ENCODE assay signal across 14 mouse cellular contexts in the genomic region with DNA sequence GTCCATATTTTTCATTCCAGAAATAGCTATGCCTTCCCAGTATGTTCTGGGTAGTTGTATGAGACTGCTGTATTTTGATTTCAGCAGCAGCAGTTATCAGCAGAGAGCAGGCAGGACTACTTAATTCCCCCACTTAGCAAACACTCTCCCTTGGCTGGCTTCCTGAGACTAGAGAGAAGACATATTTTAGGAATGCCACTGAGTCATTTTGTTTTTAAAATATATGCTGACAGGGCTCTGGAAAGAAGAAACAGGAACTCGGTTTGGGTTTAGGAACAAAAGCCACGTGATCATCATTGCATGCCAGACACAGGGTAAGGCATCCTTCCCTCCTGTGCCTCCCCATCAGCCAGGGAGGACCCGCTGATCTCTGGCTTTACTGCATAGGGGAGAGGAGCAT. TPM values are rescaled to one million over a fixed set of nuclear protein-coding genes. Genes with fewer than 3 reads are reported as not detected.
DNase-seq lines count a peak whose midpoint lies in the region; ATAC-seq lines count a peak whose summit lies in the region.
"Had no signal": no experiment of that assay in that cellular context is flagged by ENCODE, and none has a peak within 500 bp of the region (broad histone marks: within the 10 kb centered on the region; RNA-seq: fewer than 3 reads in every experiment).

No protein-coding gene starts in this region.

- H3K4me3 ChIP-seq in heart, embryonic 16.5 days (ENCODE audit: low read length), result no peak overlapping the region
- no peak overlapping the region for H3K4me3 ChIP-seq in macrophage (ENCODE audit: inconsistent target)
- H3K4me3 ChIP-seq: erythroblast, embryonic 14.5 days; hindbrain, embryonic 15.5 days; liver, embryonic 15.5 days; neural tube, embryonic 13.5 days had no signal

- H3K79me2 ChIP-seq in macrophage (ENCODE audit: inconsistent target), result no peaks in the 10 kb centered on the region

- WGBS in heart, embryonic 16.5 days, result 7% methylated on average over 3 of the region's 3 CpGs
- WGBS in macrophage (ENCODE audit: missing documents), result 7% methylated on average over 3 of the region's 3 CpGs

- H3K4me1 ChIP-seq in heart, embryonic 16.5 days (ENCODE audit: control insufficient read depth, insufficient read depth, low read length), result peaks cover 29% of the 10 kb centered on the region
- H3K4me1 ChIP-seq: hindbrain, embryonic 15.5 days; liver, embryonic 15.5 days; neural tube, embryonic 13.5 days had no signal

- intact Hi-C loops in heart, postnatal 25 days (cut with DNase I), result no loop called here

- peak overlapping the region; percentile 10; the same call in 1 of the 2 replicates for H3K4me2 ChIP-seq in heart, embryonic 16.5 days (ENCODE audit: low read depth, low read length)
- H3K4me2 ChIP-seq: hindbrain, embryonic 15.5 days; liver, embryonic 15.5 days; neural tube, embryonic 13.5 days had no signal

- peak; percentile 90 for DNase-seq in heart, adult 11 months
- no peak for DNase-seq in heart, postnatal 25 days (ENCODE audit: low spot score)
- peak; percentile 72 for DNase-seq in NIH3T3 (ENCODE audit: low read depth)
- no peak for DNase-seq in cerebellum, postnatal 4 days (ENCODE audit: low spot score in 2 of 2)
- DNase-seq in gastrocnemius, postnatal 25 days, result no peak
- DNase-seq in c-Kit-positive CD71-positive TER-119-positive erythroid progenitor cells, embryonic 14.5 days (ENCODE audit: low spot score), result no peak
- DNase-seq: cerebellum, adult 11 months had no signal

- ATAC-seq in heart, embryonic 16.5 days (replicated peaks; ENCODE audit: extremely low read depth, insufficient read depth, low FRiP score), result peak; percentile 92

- H3K27me3 ChIP-seq in heart, embryonic 16.5 days (ENCODE audit: control insufficient read depth, insufficient read depth, low read length), result no peaks in the 10 kb centered on the region
- H3K27me3 ChIP-seq: hindbrain, embryonic 15.5 days; liver, embryonic 15.5 days; neural tube, embryonic 13.5 days had no signal

- H3K9me3 ChIP-seq in heart, embryonic 16.5 days (replicated peaks; ENCODE audit: control insufficient read depth, low read length), result no peaks in the 10 kb centered on the region
- H3K9me3 ChIP-seq: hindbrain, embryonic 15.5 days; liver, embryonic 15.5 days; neural tube, embryonic 13.5 days had no signal

- peak overlapping the region; percentile 89 for H3K27ac ChIP-seq in heart, embryonic 16.5 days (ENCODE audit: low read length)
- 0 out of 2 replicates have a peak overlapping the region, but pooled peaks have one; percentile 10 for H3K27ac ChIP-seq in macrophage
- H3K27ac ChIP-seq: hindbrain, embryonic 15.5 days; liver, embryonic 15.5 days; neural tube, embryonic 13.5 days had no signal

- H3K36me3 ChIP-seq in heart, embryonic 16.5 days (ENCODE audit: control insufficient read depth, insufficient read depth), result no peaks in the 10 kb centered on the region
- H3K36me3 ChIP-seq in macrophage (ENCODE audit: inconsistent target), result no peaks in the 10 kb centered on the region
- H3K36me3 ChIP-seq: hindbrain, embryonic 15.5 days; liver, embryonic 15.5 days; neural tube, embryonic 13.5 days had no signal

- H3K9ac ChIP-seq in heart, embryonic 16.5 days (ENCODE audit: low read length), result no peak overlapping the region
- H3K9ac ChIP-seq: hindbrain, embryonic 15.5 days; liver, embryonic 15.5 days; neural tube, embryonic 13.5 days had no signal

RNA-seq across cellular contexts. Expression of a gene that starts 13.2 kb away (rescaled TPM):
- not detected for total RNA-seq in heart, postnatal 25 days (2021)
- polyA plus RNA-seq in heart, embryonic 16.5 days (2015; fragmentation: Nextera tagmentation; extraction: Ambion mirVana), result not detected in 2 replicates
- not detected for total RNA-seq in macrophage (2018; cell fraction: chromatin; rRNA removed)
- total RNA-seq in macrophage (2018; cell fraction: cytosol; rRNA removed), result not detected
- total RNA-seq in macrophage (2018; cell fraction: nucleus; rRNA removed), result not detected
- polyA plus RNA-seq in macrophage (2018), result not detected in 3 replicates
- not detected for total RNA-seq in gastrocnemius, postnatal 25 days (2021)
- total RNA-seq: layer of hippocampus, adult 8-10 months had no signal
- polyA plus RNA-seq: erythroblast, embryonic 14.5 days; hindbrain, embryonic 15.5 days; liver, embryonic 15.5 days; neural tube, embryonic 13.5 days had no signal

Comparison
In these comparisons a context has a peak if more than half of its experiments do, and no peak if none do; other contexts are left out.
1. DNase-seq: peak in heart, adult 11 months (single experiment) and NIH3T3 (single experiment); none in heart, postnatal 25 days (single experiment), cerebellum, postnatal 4 days (0 of 2), gastrocnemius, postnatal 25 days (single experiment) and c-Kit-positive CD71-positive TER-119-positive erythroid progenitor cells, embryonic 14.5 days (single experiment).